Mouse (Mus musculus) embryonic fibroblast, embryonic 13.5 days (primary cell): ENCODE measurements around the gene Ampd3.

Source experiments
- CTCF ChIP-seq: IDR thresholded peaks from 2 replicates; pipeline ENCODE4 v1.5.1; 2011; ENCODE audit warnings: mild to moderate bottlenecking, control low read depth, low read length, moderate library complexity, borderline replicate concordance; ENCODE audit not compliant: insufficient read depth
- POLR2A ChIP-seq: IDR thresholded peaks from 2 replicates; pipeline ENCODE4 v1.6.1; 2011; ENCODE audit warnings: low read depth, mild to moderate bottlenecking, control low read depth, low read length, moderate library complexity

DNA sequence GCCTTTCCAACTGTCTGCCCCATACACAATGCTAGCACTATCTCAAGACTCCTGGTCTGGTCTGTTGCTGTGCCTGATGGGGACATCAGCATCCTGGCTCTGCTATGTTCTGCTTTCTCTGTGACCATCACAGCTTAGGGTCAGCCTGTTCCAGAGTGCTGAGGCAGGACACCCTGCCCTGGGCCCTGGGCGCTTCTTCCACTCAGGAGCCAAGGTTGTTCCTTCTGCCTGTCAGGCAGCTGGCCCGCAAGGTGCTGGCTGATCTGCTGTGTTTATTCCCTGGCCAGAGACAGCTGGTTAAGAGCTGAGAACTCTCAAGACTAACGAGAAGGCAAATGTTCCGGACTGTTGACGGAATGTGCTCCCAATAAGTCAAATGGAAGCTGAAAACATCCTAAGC, 24.2 kb downstream of the Ampd3 start:
- no peak for TF ChIP-seq POLR2A
- no peak for TF ChIP-seq CTCF
